Mouse (Mus musculus) retina, embryonic 14.5 days (tissue): ENCODE data around the gene Cebpg.

ENCODE experiments used
- DNase-seq: peaks from one replicate; pipeline ENCODE4 v3.0.0-alpha.2; 2015; ENCODE audit warnings: low spot score

Cebpg gene

DNA sequence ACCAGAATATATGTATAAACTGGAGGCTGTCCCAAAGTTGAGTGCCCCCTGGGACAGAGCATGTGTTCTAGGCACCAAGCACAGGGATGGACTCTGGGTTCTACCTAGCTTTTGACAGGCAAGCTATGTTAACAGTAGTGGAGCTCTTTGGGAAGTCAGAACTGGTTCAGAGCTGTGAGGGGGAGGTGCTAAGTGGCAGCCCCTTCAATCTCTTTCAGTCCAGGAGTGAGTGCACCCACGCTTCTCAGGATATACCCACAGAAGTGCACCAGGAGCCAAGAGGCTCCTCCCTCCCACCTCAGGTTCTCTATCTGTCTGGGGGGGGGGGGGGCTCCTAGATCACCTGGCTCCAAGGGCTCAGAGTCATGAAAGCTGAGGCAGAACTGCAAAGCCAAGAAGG is 31.9 kb downstream of the Cebpg start:
- DNase-seq, result no peak

DNA sequence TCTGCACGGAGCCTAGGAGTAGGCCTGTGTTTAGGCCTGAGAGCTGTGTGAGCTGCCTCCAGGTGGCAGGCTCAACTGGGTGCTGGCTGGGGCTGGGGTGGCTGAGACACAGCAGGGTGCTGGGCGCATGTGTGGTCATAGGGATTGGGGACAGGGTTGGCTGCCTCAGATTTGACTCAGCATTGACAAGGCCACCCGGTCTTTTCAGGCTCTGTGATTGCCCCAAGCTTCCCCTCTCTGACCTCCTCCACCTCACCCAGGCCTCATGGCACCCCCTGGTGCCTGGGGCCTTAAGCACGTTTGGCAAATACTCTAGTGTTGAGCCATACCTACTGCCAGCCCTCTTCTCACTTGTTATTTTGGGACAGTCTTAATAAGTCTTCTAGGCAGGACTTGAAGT is 33.1 kb downstream of the Cebpg start:
- no peak for DNase-seq

DNA sequence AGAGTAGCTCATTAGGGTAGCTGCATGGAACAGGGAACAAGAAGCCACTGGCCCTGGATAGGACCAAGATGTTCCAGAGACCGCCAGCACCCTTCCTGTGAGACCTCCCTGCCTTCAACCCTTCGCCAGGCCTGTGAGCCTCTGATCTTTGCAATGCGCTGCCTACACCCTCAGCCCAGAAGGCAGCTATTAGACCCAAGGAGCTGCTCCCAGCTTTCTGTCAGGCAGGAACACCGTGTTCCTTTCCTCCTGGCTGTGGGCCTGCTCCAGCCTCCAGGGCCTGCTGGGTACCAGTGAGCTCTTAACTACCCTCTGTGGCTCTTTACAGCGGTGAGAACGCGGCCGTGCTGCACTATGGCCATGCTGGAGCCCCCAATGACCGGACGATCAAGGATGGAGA is 35.0 kb downstream of the Cebpg start:
- no peak for DNase-seq

DNA sequence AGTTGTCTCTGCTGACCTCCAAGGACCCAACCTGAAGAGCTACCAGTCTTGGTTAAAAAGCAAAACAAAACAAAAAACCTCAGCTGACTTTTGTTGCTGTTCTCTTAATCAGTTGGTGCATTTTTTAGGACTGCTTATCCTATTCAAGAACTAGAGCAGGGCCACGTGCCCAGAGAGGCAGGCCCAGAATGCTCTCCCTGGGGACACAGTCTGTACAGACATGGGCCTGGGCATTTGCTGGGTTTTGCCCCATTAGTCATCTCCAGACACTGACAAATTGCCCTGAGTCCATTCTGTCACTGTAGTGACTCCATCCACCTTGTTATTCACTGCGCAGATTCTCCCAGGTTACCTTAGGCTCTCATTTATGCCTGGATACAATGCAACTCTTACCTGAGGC is 41.1 kb downstream of the Cebpg start:
- no peak for DNase-seq

DNA sequence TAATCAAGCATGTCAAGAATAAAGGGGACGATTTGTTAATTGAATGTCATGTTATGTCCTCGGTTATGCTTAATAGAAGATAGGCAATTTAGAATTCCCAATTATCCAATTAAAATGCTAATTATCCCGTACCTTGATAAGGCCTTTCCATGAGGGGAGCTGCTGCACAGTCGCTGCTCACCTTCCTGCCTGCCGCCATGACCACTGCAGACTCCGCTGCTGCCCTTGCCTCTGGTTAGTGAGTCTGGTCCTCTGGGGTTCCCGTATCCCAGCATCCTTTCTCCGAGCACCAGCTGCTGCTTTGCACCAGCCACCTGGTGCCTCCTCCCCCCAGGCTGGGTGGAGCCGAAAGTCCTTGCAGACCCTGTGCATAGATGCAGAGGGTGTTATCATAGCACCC is 43.1 kb downstream of the Cebpg start:
- DNase-seq, result peak; percentile 31

DNA sequence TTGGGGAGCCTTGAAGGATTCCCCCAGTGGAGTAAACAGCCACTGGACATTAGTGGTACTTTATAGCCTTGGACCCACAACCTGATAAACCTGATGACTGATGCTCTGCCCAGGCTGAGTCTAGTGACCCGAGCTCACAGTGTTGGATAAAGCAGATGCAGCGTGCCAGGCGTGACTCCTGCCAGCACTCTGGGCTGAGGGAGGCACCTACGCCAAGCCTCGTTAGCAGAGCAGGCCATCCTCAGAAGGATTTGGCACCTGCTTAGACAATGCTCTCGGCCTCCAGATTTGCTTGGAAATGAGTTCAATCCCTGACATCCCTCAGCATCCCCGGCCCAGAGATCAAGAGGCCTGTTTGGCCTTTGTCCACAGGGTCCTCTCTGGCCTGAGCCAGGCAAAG is 49.7 kb downstream of the Cebpg start:
- no peak for DNase-seq

DNA sequence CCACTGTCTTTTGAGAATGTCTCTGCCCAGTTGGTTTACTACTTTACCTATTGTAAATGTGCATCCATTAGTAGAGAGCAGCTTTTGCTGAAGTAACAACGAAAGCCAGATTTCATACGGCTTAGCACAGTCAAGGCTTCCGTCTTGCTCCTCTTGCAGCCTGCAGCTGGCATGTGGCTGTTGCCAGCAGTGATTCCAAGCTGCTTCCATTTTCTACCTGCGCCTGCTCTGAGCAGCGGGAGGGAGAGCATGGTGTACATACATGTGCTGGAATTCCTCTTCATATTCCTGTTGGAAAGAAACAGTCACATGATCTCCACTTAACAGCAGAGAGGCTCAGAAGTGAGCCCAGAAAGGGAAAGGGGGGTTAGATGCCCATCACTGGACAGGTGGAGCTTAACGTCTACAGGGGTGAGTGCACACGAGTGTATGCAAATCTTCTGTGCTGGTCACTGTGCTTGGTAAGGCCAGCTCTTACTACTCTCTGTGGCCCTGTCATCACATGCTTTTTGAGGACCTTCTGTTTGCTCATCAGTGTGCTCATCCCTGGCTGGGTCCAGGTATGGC is 53.1 kb downstream of the Cebpg start:
- DNase-seq, result no peak

DNA sequence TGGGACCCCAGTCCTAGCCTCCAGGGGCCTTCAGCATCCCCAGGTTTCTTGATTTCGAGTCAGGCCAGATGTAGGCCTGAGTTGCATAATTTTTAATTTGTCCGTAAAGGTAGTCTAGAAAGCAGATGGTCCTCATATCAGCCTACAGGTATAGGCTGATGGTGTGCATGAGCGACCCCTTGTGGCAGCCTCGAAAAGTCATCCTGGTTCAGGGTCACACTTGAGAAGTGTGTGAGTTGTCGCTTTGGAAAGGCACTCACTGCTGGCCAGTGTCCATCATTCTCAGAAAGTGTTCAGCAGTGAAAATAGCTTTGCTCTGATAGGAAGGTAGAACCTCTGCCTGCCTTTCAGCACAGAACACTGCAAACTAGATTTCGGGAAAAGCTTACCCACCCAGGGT is 55.5 kb downstream of the Cebpg start:
- peak; percentile 77 for DNase-seq
